Mouse (Mus musculus): ENCODE data around the gene Pum3. TPM values are rescaled to one million over a fixed set of nuclear protein-coding genes. Genes with fewer than 3 reads are reported as not detected.
A peak's percentile ranks its signal among the peaks of the same experiment; 100 is the strongest.

The Pum3 gene
- polyA plus RNA-seq, 1 experiment from 2014 or later = 118 TPM

DNA sequence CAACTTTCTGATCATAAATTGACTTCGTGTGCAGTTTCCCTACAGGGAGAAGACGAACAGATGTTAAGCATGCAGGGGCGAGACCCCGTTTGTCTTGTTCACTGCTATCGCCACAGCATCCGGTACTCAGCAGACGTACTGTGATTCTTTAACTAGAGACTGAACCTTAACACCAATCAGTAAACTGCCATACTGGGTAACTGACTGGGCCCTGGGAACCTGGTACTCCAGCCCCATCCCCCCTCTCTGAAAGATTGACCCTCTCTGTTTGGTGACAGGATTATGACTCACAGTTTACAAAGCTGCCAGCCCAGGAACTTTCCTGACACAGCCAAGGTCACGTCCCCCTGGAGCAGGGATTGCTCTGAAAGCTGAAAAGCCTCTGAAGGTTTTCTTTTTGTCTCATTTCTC, 65.1 kb downstream of the Pum3 start:
- no peak overlapping the region for H3K4me3 ChIP-seq (ENCODE audit: low read depth, low read length)
- WGBS = 26% methylated on average over 8 of the region's 8 CpGs
- H3K4me1 ChIP-seq (replicated peaks; ENCODE audit: control insufficient read depth, insufficient read depth, low read length) = no peaks in the 10 kb centered on the region
- no peak overlapping the region for H3K9ac ChIP-seq (ENCODE audit: low read depth, low read length)
- H3K27me3 ChIP-seq (replicated peaks; ENCODE audit: control insufficient read depth, insufficient read depth, low read length) = no peaks in the 10 kb centered on the region
- no peaks in the 10 kb centered on the region for H3K36me3 ChIP-seq (ENCODE audit: control insufficient read depth, insufficient read depth, low read length)
- H3K4me2 ChIP-seq = peak overlapping the region; percentile 43
- H3K27ac ChIP-seq (ENCODE audit: low read depth, low read length) = peak overlapping the region; percentile 30; the same call in 1 of the 2 replicates
- no peaks in the 10 kb centered on the region for H3K9me3 ChIP-seq (ENCODE audit: control insufficient read depth, low read length)
- DNase-seq (ENCODE audit: low spot score) (peak; percentile 41), ATAC-seq (replicated peaks; ENCODE audit: low FRiP score) (peak; percentile 62)

DNA sequence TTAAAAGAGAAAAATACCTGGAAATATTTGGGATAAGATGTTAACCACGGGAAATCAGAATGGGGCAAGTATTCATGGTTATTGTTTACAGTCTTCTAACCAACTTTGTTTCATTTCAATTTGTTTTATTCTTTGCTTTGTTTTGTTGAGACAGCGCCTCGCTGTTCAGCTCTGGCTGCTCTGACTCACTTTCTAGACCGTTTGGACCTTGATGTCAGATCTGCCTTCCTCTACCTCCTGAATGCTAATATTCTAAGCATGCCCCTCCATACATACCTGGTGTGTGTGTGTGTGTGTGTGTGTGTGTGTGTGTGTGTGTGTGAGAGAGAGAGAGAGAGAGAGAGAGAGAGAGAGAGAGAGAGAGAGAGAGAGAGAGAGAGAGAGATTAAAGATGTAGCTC, 65.7 kb downstream of the Pum3 start:
- no peaks in the 10 kb centered on the region for H3K36me3 ChIP-seq (ENCODE audit: control insufficient read depth, insufficient read depth, low read length)
- DNase-seq (ENCODE audit: low spot score) (no peak), ATAC-seq (replicated peaks; ENCODE audit: low FRiP score) (no peak)
- peak overlapping the region; percentile 30; the same call in 1 of the 2 replicates for H3K27ac ChIP-seq (ENCODE audit: low read depth, low read length)
- WGBS = 70% methylated on average over 4 of the region's 4 CpGs
- no peaks in the 10 kb centered on the region for H3K4me1 ChIP-seq (replicated peaks; ENCODE audit: control insufficient read depth, insufficient read depth, low read length)
- no peaks in the 10 kb centered on the region for H3K27me3 ChIP-seq (replicated peaks; ENCODE audit: control insufficient read depth, insufficient read depth, low read length)
- no peak overlapping the region for H3K9ac ChIP-seq (ENCODE audit: low read depth, low read length)
- H3K4me2 ChIP-seq = peak overlapping the region; percentile 43; the same call in 1 of the 2 replicates
- H3K4me3 ChIP-seq (ENCODE audit: low read depth, low read length) = no peak overlapping the region
- no peaks in the 10 kb centered on the region for H3K9me3 ChIP-seq (ENCODE audit: control insufficient read depth, low read length)

DNA sequence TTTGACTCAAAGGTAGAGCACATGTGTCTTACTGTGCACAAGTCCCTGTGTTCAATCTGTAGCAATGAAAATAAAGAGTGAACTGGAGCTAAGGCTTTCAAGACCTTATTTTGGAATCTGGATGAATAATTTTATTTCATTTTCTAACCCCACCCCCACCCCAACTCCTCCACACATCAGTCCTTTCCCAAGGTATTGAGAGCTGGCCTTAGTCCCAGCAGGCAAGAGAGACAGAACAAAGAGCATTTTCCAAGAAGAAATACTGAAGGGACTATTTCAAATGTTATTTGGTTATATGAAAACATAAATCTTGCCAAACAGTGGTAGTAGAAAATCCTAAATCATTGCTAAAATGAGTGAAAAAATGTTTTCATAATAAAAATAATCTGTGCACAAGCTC, 69.2 kb downstream of the Pum3 start:
- Histone ChIP-seq H3K27me3 (replicated peaks; ENCODE audit: control insufficient read depth, insufficient read depth, low read length) (no peaks in the 10 kb centered on the region), H3K9ac (ENCODE audit: low read depth, low read length) (no peak overlapping the region), H3K4me2 (no peak overlapping the region), H3K27ac (ENCODE audit: low read depth, low read length) (no peak overlapping the region), H3K9me3 (ENCODE audit: control insufficient read depth, low read length) (no peaks in the 10 kb centered on the region), H3K36me3 (ENCODE audit: control insufficient read depth, insufficient read depth, low read length) (no peaks in the 10 kb centered on the region), H3K4me1 (replicated peaks; ENCODE audit: control insufficient read depth, insufficient read depth, low read length) (no peaks in the 10 kb centered on the region), H3K4me3 (ENCODE audit: low read depth, low read length) (no peak overlapping the region)
- ATAC-seq (replicated peaks; ENCODE audit: low FRiP score) (no peak), DNase-seq (ENCODE audit: low spot score) (no peak)

DNA sequence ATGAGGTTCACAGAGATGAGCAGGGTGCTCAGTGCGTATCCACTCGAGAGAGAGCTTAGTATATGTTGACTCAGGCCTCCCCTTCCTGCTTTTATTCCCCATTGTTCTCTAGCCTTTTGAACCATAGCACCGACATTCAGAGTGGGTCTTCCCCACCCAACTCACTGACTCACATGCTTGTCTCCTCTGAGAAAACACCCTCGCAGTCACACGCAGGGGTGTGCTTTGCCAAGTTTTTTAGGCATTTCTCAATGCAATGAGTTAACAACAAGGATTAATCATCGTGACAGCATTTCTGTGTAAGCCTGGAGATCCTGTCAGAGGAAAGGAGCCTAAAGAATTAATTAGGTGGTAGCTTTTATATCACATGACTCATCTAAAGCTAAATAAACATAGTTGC, 77.9 kb downstream of the Pum3 start:
- no peaks in the 10 kb centered on the region for H3K27me3 ChIP-seq (replicated peaks; ENCODE audit: control insufficient read depth, insufficient read depth, low read length)
- H3K4me3 ChIP-seq (ENCODE audit: low read depth, low read length) = no peak overlapping the region
- H3K9me3 ChIP-seq (ENCODE audit: control insufficient read depth, low read length) = no peaks in the 10 kb centered on the region
- H3K4me1 ChIP-seq (replicated peaks; ENCODE audit: control insufficient read depth, insufficient read depth, low read length) = no peaks in the 10 kb centered on the region
- ATAC-seq (replicated peaks; ENCODE audit: low FRiP score) (no peak), DNase-seq (ENCODE audit: low spot score) (no peak)
- 67% methylated on average over 6 of the region's 6 CpGs for WGBS
- no peaks in the 10 kb centered on the region for H3K36me3 ChIP-seq (ENCODE audit: control insufficient read depth, insufficient read depth, low read length)
- H3K4me2 ChIP-seq = no peak overlapping the region
- H3K27ac ChIP-seq (ENCODE audit: low read depth, low read length) = no peak overlapping the region
- no peak overlapping the region for H3K9ac ChIP-seq (ENCODE audit: low read depth, low read length)

DNA sequence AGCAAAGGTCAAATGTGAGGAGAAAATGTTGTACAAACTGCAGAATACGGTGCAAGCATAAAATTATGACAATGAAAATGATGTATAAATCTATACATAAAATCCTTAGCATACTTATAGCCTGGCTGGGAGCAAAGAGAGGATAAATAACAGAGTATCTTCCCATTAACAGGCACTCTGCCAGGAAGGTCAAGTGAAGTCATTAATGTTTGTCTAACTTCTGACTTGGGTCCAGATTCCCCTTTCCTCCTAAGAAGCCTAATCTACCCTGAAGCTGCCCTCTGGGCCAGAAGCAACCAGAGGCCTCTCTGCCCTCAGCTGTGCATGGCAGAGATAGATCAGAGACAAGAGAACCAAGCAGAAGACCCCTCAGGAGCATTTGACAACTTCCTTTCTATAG, 83.1 kb downstream of the Pum3 start:
- Histone ChIP-seq H3K9me3 (ENCODE audit: control insufficient read depth, low read length) (no peaks in the 10 kb centered on the region), H3K4me2 (no peak overlapping the region), H3K9ac (ENCODE audit: low read depth, low read length) (no peak overlapping the region), H3K27me3 (replicated peaks; ENCODE audit: control insufficient read depth, insufficient read depth, low read length) (no peaks in the 10 kb centered on the region), H3K27ac (ENCODE audit: low read depth, low read length) (no peak overlapping the region), H3K36me3 (ENCODE audit: control insufficient read depth, insufficient read depth, low read length) (no peaks in the 10 kb centered on the region), H3K4me1 (replicated peaks; ENCODE audit: control insufficient read depth, insufficient read depth, low read length) (no peaks in the 10 kb centered on the region), H3K4me3 (ENCODE audit: low read depth, low read length) (no peak overlapping the region)
- WGBS = 77% methylated on average over 1 of the region's 1 CpGs
- ATAC-seq (replicated peaks; ENCODE audit: low FRiP score) (no peak), DNase-seq (ENCODE audit: low spot score) (no peak)

Other genes with a start within 250 kb of the Pum3 start
- gene Vldlr, start 213.3 kb downstream of the Pum3 start, polyA plus RNA-seq (2014; fragmentation: Nextera tagmentation; extraction: Ambion mirVana) = 5.6 and 6.1 TPM in 2 replicates
- 0.03 TPM in 1 of 2 replicates, not detected in the other for gene Kcnv2, start 107.2 kb downstream of the Pum3 start, polyA plus RNA-seq (2014; fragmentation: Nextera tagmentation; extraction: Ambion mirVana)

Data from liver, embryonic 11.5 days (tissue).